Mouse (Mus musculus): Measurements from ENCODE around the gene Ntsr2. TPM values are rescaled to one million over a fixed set of nuclear protein-coding genes. Genes with fewer than 3 reads are reported as not detected.

Gene Ntsr2
- polyA plus RNA-seq (2012; rRNA removed; ENCODE audit: low replicate concordance) = 7.5 and 34.7 TPM in 2 replicates

GRCm38 (mm10) chr12:16653332-16654093, at the start of gene Ntsr2:
TSS of gene Ntsr2 (plus strand) at chr12:16653382.

GRCm38 (mm10) chr12:16610936-16611335, 42.2 kb upstream of the Ntsr2 start, which contains the start of gene Lpin1:
TSS of gene Lpin1 (minus strand) at chr12:16610966.

Other genes with a start within 250 kb of the Ntsr2 start
- gene Lpin1, start 42.4 kb upstream of the Ntsr2 start, polyA plus RNA-seq (2012; rRNA removed; ENCODE audit: low replicate concordance) = 76.3 and 147 TPM in 2 replicates
- gene Greb1, start 147.5 kb downstream of the Ntsr2 start, polyA plus RNA-seq (2012; rRNA removed; ENCODE audit: low replicate concordance) = 0.57 and 26.9 TPM in 2 replicates
- gene E2f6, start 157.6 kb downstream of the Ntsr2 start, polyA plus RNA-seq (2012; rRNA removed; ENCODE audit: low replicate concordance) = 21.6 and 26.9 TPM in 2 replicates
- 10.1 and 12.9 TPM in 2 replicates for gene Rock2, start 241.5 kb downstream of the Ntsr2 start, polyA plus RNA-seq (2012; rRNA removed; ENCODE audit: low replicate concordance)